Mouse (Mus musculus): Measurements from ENCODE around the gene Pknox2. TPM values are rescaled to one million over a fixed set of nuclear protein-coding genes. Genes with fewer than 3 reads are reported as not detected.

The Pknox2 gene
- polyA plus RNA-seq, 1 experiment from 2014 or later: 13.2 TPM

DNA sequence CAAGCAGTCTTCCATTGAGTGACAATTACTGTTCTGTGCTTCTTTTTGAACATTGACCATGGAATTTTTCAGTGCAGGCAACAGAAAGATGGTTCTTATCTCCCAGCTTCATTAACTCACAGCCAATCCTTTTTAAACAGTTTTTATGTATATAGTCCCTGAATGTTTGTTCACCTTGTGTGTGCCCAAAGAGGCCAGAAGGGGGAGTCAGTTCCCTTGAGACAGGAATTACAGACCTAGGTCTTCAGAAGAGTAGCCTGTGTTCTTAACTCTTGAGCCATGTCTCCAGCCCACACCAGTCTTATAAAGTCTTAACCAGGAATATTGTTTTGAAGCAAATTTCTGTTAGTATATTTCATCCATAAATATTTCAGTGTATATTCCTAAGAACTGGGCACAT, 270.4 kb downstream of the Pknox2 start:
- no peaks in the 10 kb centered on the region; the same call in 1 of the 2 replicates for H3K36me3 ChIP-seq (replicated peaks; ENCODE audit: control insufficient read depth, insufficient read depth, low read depth, low read length)
- DNase-seq (ENCODE audit: low spot score) (no peak), ATAC-seq (replicated peaks; ENCODE audit: insufficient number of reproducible peaks, low FRiP score, low TSS enrichment, low read depth) (no peak)
- H3K9ac ChIP-seq (replicated peaks; ENCODE audit: low read length): no peak overlapping the region
- no peak overlapping the region for H3K4me3 ChIP-seq (ENCODE audit: low read depth, low read length)
- no peak overlapping the region for H3K27ac ChIP-seq (replicated peaks; ENCODE audit: low read depth, low read length)
- no peaks in the 10 kb centered on the region for H3K9me3 ChIP-seq (replicated peaks; ENCODE audit: control insufficient read depth, low read length)
- no peak overlapping the region for H3K4me2 ChIP-seq (ENCODE audit: low read depth, low read length)
- H3K27me3 ChIP-seq (ENCODE audit: control insufficient read depth, insufficient read depth, low read length): no peaks in the 10 kb centered on the region
- no peaks in the 10 kb centered on the region for H3K4me1 ChIP-seq (ENCODE audit: control insufficient read depth, insufficient read depth, low read length)

DNA sequence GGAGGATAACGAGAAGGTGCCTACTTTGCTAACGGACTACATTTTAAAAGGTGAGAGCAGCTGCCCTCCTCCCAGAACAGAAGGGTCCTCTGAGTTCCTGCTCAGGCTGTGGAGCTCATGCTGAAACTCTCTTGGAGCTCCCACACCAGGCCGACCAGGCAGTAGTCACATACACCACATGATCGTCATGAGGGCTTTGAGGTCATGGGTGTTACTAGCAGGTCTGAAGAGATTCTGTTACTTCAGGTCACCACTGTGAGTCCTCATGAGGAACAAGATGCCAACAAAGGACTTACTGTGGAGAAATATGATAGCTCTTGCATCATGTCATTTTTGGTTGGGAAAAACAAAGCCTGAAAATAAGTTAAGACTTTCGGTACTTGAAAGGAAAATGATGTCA, 270.9 kb downstream of the Pknox2 start:
- H3K27me3 ChIP-seq (ENCODE audit: control insufficient read depth, insufficient read depth, low read length): no peaks in the 10 kb centered on the region
- no peak for DNase-seq (ENCODE audit: low spot score)
- no peaks in the 10 kb centered on the region for H3K4me1 ChIP-seq (ENCODE audit: control insufficient read depth, insufficient read depth, low read length)
- H3K4me2 ChIP-seq (ENCODE audit: low read depth, low read length): no peak overlapping the region
- no peak for ATAC-seq (replicated peaks; ENCODE audit: insufficient number of reproducible peaks, low FRiP score, low TSS enrichment, low read depth)
- H3K36me3 ChIP-seq (replicated peaks; ENCODE audit: control insufficient read depth, insufficient read depth, low read depth, low read length): no peaks in the 10 kb centered on the region; the same call in 1 of the 2 replicates
- 87% methylated on average over 5 of the region's 5 CpGs for WGBS
- H3K9ac ChIP-seq (replicated peaks; ENCODE audit: low read length): no peak overlapping the region
- H3K9me3 ChIP-seq (replicated peaks; ENCODE audit: control insufficient read depth, low read length): no peaks in the 10 kb centered on the region
- H3K4me3 ChIP-seq (ENCODE audit: low read depth, low read length): no peak overlapping the region
- H3K27ac ChIP-seq (replicated peaks; ENCODE audit: low read depth, low read length): no peak overlapping the region

GRCm38 (mm10) chr9:36873796-36874195, 273.4 kb downstream of the Pknox2 start:
- no peak overlapping the region for H3K27ac ChIP-seq (replicated peaks; ENCODE audit: low read depth, low read length)
- no peak overlapping the region for H3K4me3 ChIP-seq (ENCODE audit: low read depth, low read length)
- no peak overlapping the region for H3K9ac ChIP-seq (replicated peaks; ENCODE audit: low read length)
- H3K4me2 ChIP-seq (ENCODE audit: low read depth, low read length): no peak overlapping the region
- WGBS: 74% methylated on average over 2 of the region's 2 CpGs
- DNase-seq (ENCODE audit: low spot score) (no peak), ATAC-seq (replicated peaks; ENCODE audit: insufficient number of reproducible peaks, low FRiP score, low TSS enrichment, low read depth) (no peak)
- no peaks in the 10 kb centered on the region for H3K27me3 ChIP-seq (ENCODE audit: control insufficient read depth, insufficient read depth, low read length)
- H3K4me1 ChIP-seq (ENCODE audit: control insufficient read depth, insufficient read depth, low read length): no peaks in the 10 kb centered on the region
- no peaks in the 10 kb centered on the region; the same call in 1 of the 2 replicates for H3K36me3 ChIP-seq (replicated peaks; ENCODE audit: control insufficient read depth, insufficient read depth, low read depth, low read length)
- no peaks in the 10 kb centered on the region for H3K9me3 ChIP-seq (replicated peaks; ENCODE audit: control insufficient read depth, low read length)

DNA sequence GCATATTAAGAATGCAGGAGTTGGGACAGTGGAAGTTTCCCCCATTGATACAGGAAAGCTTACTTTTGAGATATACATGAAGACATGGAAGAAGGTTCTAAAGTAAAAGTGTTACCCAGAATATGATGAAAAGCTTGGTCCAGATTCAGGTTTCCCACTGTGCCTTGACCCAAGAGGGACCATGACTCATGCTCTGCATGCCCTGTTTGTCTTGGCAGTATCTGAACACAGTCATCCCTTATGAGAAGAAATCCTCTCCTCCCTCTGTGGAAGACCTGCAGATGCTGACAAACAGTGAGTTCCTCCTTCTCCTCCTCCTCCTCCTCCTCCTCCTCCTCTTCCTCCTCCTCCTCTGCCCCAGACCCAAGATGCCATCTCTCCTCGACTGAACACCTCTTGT, 276.9 kb downstream of the Pknox2 start:
- no peak for ATAC-seq (replicated peaks; ENCODE audit: insufficient number of reproducible peaks, low FRiP score, low TSS enrichment, low read depth)
- Histone ChIP-seq H3K4me3 (ENCODE audit: low read depth, low read length) (no peak overlapping the region), H3K9me3 (replicated peaks; ENCODE audit: control insufficient read depth, low read length) (no peaks in the 10 kb centered on the region), H3K27me3 (ENCODE audit: control insufficient read depth, insufficient read depth, low read length) (no peaks in the 10 kb centered on the region), H3K9ac (replicated peaks; ENCODE audit: low read length) (no peak overlapping the region), H3K4me1 (ENCODE audit: control insufficient read depth, insufficient read depth, low read length) (no peaks in the 10 kb centered on the region), H3K4me2 (ENCODE audit: low read depth, low read length) (no peak overlapping the region), H3K27ac (replicated peaks; ENCODE audit: low read depth, low read length) (no peak overlapping the region), H3K36me3 (replicated peaks; ENCODE audit: control insufficient read depth, insufficient read depth, low read depth, low read length) (no peaks in the 10 kb centered on the region; the same call in 1 of the 2 replicates)
- WGBS: 33% methylated on average over 1 of the region's 1 CpGs
- DNase-seq (ENCODE audit: low spot score): no peak

- Histone ChIP-seq H3K9ac (replicated peaks; ENCODE audit: low read length) (no peak overlapping the region), H3K4me3 (ENCODE audit: low read depth, low read length) (no peak overlapping the region), H3K27me3 (ENCODE audit: control insufficient read depth, insufficient read depth, low read length) (no peaks in the 10 kb centered on the region), H3K9me3 (replicated peaks; ENCODE audit: control insufficient read depth, low read length) (no peaks in the 10 kb centered on the region), H3K36me3 (replicated peaks; ENCODE audit: control insufficient read depth, insufficient read depth, low read depth, low read length) (no peaks in the 10 kb centered on the region), H3K27ac (replicated peaks; ENCODE audit: low read depth, low read length) (no peak overlapping the region), H3K4me2 (ENCODE audit: low read depth, low read length) (no peak overlapping the region), H3K4me1 (ENCODE audit: control insufficient read depth, insufficient read depth, low read length) (no peaks in the 10 kb centered on the region)
- 87% methylated on average over 6 of the region's 6 CpGs for WGBS
- no peak for ATAC-seq (replicated peaks; ENCODE audit: insufficient number of reproducible peaks, low FRiP score, low TSS enrichment, low read depth)
- no peak for DNase-seq (ENCODE audit: low spot score)
These were observed 278.5 kb downstream of the Pknox2 start for GRCm38 (mm10) chr9:36868662-36869061.

DNA sequence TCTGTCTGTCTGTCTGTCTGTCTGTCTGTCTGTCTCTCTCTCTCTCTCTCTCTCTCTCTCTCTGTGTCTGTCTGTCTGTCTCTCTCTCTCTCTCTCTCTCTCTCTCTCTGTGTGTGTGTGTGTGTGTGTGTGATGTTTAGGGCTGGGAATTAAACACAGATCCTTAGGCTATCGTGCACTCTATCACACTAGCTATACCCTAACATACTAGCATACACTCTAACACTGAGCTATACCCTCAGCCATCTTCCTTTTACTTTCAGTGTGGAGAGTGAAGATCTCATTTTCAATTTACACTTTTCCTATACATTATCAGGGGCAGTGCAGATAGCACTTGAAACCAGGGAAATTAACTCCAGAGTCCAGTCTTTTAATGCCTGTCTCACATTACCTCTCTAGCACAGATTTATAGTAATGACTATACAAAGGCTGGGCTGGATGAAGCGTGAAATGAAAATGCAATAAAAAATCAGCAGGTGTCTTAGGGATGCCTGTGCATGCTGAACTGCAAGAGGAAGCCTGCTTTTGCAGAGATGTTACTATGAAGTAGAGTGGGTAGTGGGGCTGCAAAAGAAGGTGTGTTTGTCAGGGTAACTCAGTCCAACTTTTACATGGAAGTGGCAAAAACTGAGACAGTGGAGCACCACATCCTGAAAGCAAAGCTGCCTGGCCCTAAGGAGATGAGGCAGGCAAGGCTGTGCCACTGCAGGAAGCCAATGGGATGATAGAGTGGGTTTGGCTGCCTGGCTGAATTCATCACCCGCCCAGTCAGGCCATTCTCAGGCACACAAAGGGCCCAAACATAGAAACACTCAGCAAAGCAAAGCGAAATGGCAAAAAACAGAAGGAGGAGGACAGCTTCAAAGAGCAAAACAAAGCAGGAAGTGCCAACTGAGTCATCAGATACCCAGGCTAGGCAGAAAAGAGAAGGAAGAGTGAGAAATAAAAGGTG, 282.1 kb downstream of the Pknox2 start:
- Histone ChIP-seq H3K9ac (replicated peaks; ENCODE audit: low read length) (no peak overlapping the region), H3K4me3 (ENCODE audit: low read depth, low read length) (no peak overlapping the region), H3K9me3 (replicated peaks; ENCODE audit: control insufficient read depth, low read length) (no peaks in the 10 kb centered on the region), H3K27me3 (ENCODE audit: control insufficient read depth, insufficient read depth, low read length) (no peaks in the 10 kb centered on the region), H3K36me3 (replicated peaks; ENCODE audit: control insufficient read depth, insufficient read depth, low read depth, low read length) (no peaks in the 10 kb centered on the region), H3K4me2 (ENCODE audit: low read depth, low read length) (no peak overlapping the region), H3K4me1 (ENCODE audit: control insufficient read depth, insufficient read depth, low read length) (no peaks in the 10 kb centered on the region), H3K27ac (replicated peaks; ENCODE audit: low read depth, low read length) (no peak overlapping the region)
- 52% methylated on average over 4 of the region's 4 CpGs for WGBS
- DNase-seq (ENCODE audit: low spot score) (no peak), ATAC-seq (replicated peaks; ENCODE audit: insufficient number of reproducible peaks, low FRiP score, low TSS enrichment, low read depth) (no peak)

DNA sequence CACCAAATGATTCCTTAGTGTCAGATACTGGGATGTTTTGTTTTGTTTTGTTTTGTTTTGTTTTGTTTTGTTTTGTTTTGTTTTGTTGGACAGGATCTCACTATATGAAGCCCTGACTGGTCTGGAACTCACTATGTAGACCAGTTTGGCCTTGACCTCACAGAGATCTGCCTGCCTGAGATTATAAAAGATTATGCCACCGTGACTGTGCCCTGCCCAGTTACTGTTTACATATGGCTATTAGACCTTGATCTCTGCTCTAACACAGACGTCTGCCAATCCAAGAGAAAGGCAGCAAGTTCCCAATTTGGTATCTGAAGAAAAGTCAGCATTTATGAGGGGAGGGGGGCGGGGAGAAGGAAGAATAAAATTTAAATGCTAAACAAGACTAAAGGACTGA, 283.5 kb downstream of the Pknox2 start:
- no peaks in the 10 kb centered on the region for H3K4me1 ChIP-seq (ENCODE audit: control insufficient read depth, insufficient read depth, low read length)
- ATAC-seq (replicated peaks; ENCODE audit: insufficient number of reproducible peaks, low FRiP score, low TSS enrichment, low read depth): no peak
- no peak overlapping the region for H3K4me2 ChIP-seq (ENCODE audit: low read depth, low read length)
- WGBS: 65% methylated on average over 3 of the region's 3 CpGs
- H3K4me3 ChIP-seq (ENCODE audit: low read depth, low read length): no peak overlapping the region
- no peak overlapping the region for H3K27ac ChIP-seq (replicated peaks; ENCODE audit: low read depth, low read length)
- no peaks in the 10 kb centered on the region for H3K9me3 ChIP-seq (replicated peaks; ENCODE audit: control insufficient read depth, low read length)
- H3K36me3 ChIP-seq (replicated peaks; ENCODE audit: control insufficient read depth, insufficient read depth, low read depth, low read length): no peaks in the 10 kb centered on the region
- H3K9ac ChIP-seq (replicated peaks; ENCODE audit: low read length): no peak overlapping the region
- H3K27me3 ChIP-seq (ENCODE audit: control insufficient read depth, insufficient read depth, low read length): no peaks in the 10 kb centered on the region
- DNase-seq (ENCODE audit: low spot score): no peak

- no peaks in the 10 kb centered on the region for H3K36me3 ChIP-seq (replicated peaks; ENCODE audit: control insufficient read depth, insufficient read depth, low read depth, low read length)
- 79% methylated on average over 2 of the region's 2 CpGs for WGBS
- no peaks in the 10 kb centered on the region for H3K27me3 ChIP-seq (ENCODE audit: control insufficient read depth, insufficient read depth, low read length)
- no peak overlapping the region for H3K9ac ChIP-seq (replicated peaks; ENCODE audit: low read length)
- no peak overlapping the region for H3K4me2 ChIP-seq (ENCODE audit: low read depth, low read length)
- H3K9me3 ChIP-seq (replicated peaks; ENCODE audit: control insufficient read depth, low read length): no peaks in the 10 kb centered on the region
- no peak for ATAC-seq (replicated peaks; ENCODE audit: insufficient number of reproducible peaks, low FRiP score, low TSS enrichment, low read depth)
- no peak for DNase-seq (ENCODE audit: low spot score)
- H3K27ac ChIP-seq (replicated peaks; ENCODE audit: low read depth, low read length): no peak overlapping the region
- no peak overlapping the region for H3K4me3 ChIP-seq (ENCODE audit: low read depth, low read length)
- H3K4me1 ChIP-seq (ENCODE audit: control insufficient read depth, insufficient read depth, low read length): no peaks in the 10 kb centered on the region
These were observed 284.6 kb downstream of the Pknox2 start for GRCm38 (mm10) chr9:36862576-36862975.
